Mouse (Mus musculus) subcutaneous adipose tissue, adult 2 months (tissue): Measurements from ENCODE around the gene Htr7. TPM values are rescaled to one million over a fixed set of nuclear protein-coding genes. Genes with fewer than 3 reads are reported as not detected.

Experiments
- polyA plus RNA-seq: library from polyadenylated mRNA; depleted of rRNA; stranded (reverse); fragments of >200 nt; gene quantifications from 2 replicates; pipeline ENCODE4 v1.2.3, GENCODE M21; 2012; ENCODE audit warnings: low replicate concordance; rRNA removed

The Htr7 gene
- 0.36 and 0.47 TPM in 2 replicates for polyA plus RNA-seq

GRCm38 (mm10) chr19:36057231-36057811, at the start of gene Htr7:
Gene Htr7 (minus strand): TSS chr19:36057507.

GRCm38 (mm10) chr19:36083262-36084225, 26.2 kb upstream of the Htr7 start, which contains the start of gene Rpp30:
Gene Rpp30 (plus strand): TSS chr19:36083716.

Other genes starting within 250 kb of the Htr7 start
- gene Rpp30, start 26.2 kb upstream of the Htr7 start, polyA plus RNA-seq = 4.3 and 5.6 TPM in 2 replicates
- gene Ankrd1, start 62.6 kb upstream of the Htr7 start, polyA plus RNA-seq = 0.10 TPM in 1 of 2 replicates, not detected in the other